Mouse (Mus musculus): ENCODE data around the gene Cilp2. TPM values are rescaled to one million over a fixed set of nuclear protein-coding genes. Genes with fewer than 3 reads are reported as not detected.

Gene Cilp2
- polyA plus RNA-seq, 1 experiment from 2014 or later: 3.5 TPM

DNA sequence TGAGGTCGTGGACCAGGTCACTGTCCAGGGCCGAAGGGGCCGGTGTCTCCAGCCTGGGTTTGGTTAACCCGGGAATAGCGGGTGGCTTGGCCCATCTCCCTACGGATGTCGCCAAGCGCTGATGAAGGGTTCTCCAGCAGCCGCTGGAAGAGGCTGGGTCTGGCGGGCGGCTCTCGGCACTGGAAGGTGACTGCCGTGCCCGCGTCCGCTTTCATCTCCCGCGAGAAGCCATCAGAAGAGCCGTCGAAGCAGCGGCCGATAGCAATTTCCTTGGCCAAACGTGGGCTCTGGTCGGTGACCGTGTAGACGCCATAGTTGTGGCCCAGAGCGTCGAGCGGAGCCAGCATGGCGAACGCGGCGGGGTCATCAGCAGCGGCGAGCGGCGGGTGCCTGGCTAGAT, 6.6 kb downstream of the Cilp2 start:
- H3K4me2 ChIP-seq: peak overlapping the region; percentile 54
- H3K27me3 ChIP-seq: peaks cover 95% of the 10 kb centered on the region
- ATAC-seq (ENCODE audit: low FRiP score): no peak
- WGBS: 11% methylated on average over 37 of the region's 37 CpGs
- no peaks in the 10 kb centered on the region for H3K36me3 ChIP-seq
- H3K4me1 ChIP-seq (replicated peaks): peaks cover 30% of the 10 kb centered on the region
- H3K4me3 ChIP-seq: peak overlapping the region; percentile 44
- no peak overlapping the region for H3K27ac ChIP-seq
- H3K9me3 ChIP-seq: no peaks in the 10 kb centered on the region
- peak overlapping the region; percentile 62; the same call in 1 of the 2 replicates for H3K9ac ChIP-seq

DNA sequence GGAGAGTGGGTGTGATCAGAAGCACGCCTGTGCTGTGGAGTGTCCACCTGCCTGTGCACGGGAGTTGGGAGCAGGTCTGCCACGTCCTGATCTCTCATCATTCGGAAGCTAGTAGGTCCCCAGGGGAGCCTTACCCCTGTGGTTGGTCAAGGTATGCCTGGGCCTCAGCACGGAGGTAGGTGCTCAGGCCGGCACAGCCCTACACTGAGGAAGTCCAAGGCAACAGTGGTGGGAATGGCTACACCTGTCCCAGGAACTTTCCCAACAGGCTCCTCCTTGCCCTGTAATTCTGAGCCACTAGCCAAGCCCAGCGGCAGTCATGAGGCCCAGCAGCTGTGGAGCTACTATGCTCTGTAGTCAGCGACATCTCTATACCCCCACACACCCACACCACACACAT, 7.8 kb downstream of the Cilp2 start:
- Histone ChIP-seq H3K9me3 (no peaks in the 10 kb centered on the region), H3K27me3 (peaks cover 83% of the 10 kb centered on the region), H3K36me3 (no peaks in the 10 kb centered on the region), H3K4me1 (replicated peaks) (peaks cover 30% of the 10 kb centered on the region), H3K4me2 (no peak overlapping the region), H3K27ac (no peak overlapping the region), H3K4me3 (peak overlapping the region; percentile 44; the same call in 1 of the 2 replicates), H3K9ac (no peak overlapping the region)
- ATAC-seq (ENCODE audit: low FRiP score): no peak
- WGBS: 66% methylated on average over 8 of the region's 8 CpGs

DNA sequence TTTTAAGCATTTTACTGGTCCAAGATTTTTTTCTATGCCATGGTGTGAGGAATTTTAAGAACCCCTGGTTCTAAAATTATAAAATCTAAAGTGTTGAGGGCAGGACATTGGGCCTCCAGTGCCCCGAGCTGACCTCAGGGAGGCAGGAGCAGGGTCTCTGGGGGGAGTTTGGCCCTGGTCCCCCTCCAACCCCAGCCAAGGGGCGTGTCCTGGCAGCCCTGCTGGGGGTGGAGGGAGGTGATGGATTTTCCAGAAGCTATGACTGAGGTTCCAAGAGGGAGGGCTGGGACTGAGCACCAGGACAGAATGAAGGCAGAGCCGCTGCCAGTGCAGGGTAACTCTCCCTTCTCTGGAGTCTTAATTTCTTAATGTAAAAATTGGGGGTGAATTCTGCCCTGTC, 9.5 kb downstream of the Cilp2 start:
- Histone ChIP-seq H3K27me3 (peaks cover 66% of the 10 kb centered on the region), H3K27ac (no peak overlapping the region), H3K4me2 (no peak overlapping the region), H3K9ac (no peak overlapping the region), H3K4me3 (no peak overlapping the region), H3K9me3 (no peaks in the 10 kb centered on the region), H3K4me1 (replicated peaks) (peaks cover 30% of the 10 kb centered on the region), H3K36me3 (peaks cover 2% of the 10 kb centered on the region; the same call in 1 of the 2 replicates)
- 72% methylated on average over 3 of the region's 3 CpGs for WGBS
- ATAC-seq (ENCODE audit: low FRiP score): no peak

DNA sequence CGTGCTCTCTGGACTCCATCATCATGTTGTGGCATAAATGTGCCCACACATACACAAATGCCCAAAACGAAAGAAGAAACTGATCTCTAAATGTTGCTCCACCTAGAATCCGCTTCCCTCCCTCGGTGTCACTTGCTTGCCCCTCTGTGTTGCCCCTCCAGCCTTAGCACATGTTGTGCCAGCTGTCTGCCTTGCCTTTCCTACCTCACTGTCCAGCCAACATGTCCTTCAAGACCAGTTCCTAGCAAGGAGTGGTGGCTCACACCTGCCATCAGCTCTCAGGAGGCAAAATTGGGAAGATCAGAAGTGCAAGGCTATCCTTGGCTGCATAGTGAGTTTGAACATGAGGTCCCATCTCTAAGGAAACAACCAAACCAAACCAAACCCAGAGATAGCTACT, 10.1 kb downstream of the Cilp2 start:
- no peak overlapping the region for H3K4me3 ChIP-seq
- WGBS: 83% methylated on average over 4 of the region's 4 CpGs
- ATAC-seq (ENCODE audit: low FRiP score): no peak

DNA sequence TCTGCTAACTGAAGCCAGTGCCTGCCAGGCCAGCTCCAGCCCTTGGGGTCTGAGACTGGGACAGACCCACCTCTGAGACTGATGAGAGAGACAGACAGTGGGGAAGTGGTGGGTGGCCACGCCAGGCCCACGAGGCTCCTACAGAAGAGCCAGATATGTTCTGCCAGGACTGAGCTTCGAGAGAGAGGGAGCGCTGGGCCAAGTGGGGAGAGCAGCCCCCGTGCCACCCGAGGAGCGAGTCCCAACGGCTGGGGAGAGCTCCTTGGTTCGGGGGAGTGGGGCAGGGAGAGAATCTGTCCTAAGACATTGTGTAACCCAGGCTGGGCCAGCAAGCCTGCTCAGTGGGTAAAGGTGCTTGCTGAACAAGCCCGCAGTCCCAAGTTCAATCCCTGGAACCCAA, 10.5 kb downstream of the Cilp2 start:
- Histone ChIP-seq H3K4me2 (no peak overlapping the region), H3K36me3 (peaks cover 9% of the 10 kb centered on the region), H3K4me1 (replicated peaks) (peaks cover 19% of the 10 kb centered on the region), H3K27me3 (peaks cover 56% of the 10 kb centered on the region), H3K9ac (no peak overlapping the region), H3K9me3 (no peaks in the 10 kb centered on the region), H3K27ac (no peak overlapping the region), H3K4me3 (no peak overlapping the region)
- no peak for ATAC-seq (ENCODE audit: low FRiP score)
- WGBS: 78% methylated on average over 10 of the region's 10 CpGs

More for the DNA sequence above, 10.1 kb downstream of the Cilp2 start:
- no peaks in the 10 kb centered on the region for H3K9me3 ChIP-seq
- H3K27ac ChIP-seq: no peak overlapping the region
- peaks cover 60% of the 10 kb centered on the region for H3K27me3 ChIP-seq
- H3K4me2 ChIP-seq: no peak overlapping the region
- peaks cover 8% of the 10 kb centered on the region for H3K36me3 ChIP-seq
- peaks cover 24% of the 10 kb centered on the region for H3K4me1 ChIP-seq (replicated peaks)
- H3K9ac ChIP-seq: no peak overlapping the region

DNA sequence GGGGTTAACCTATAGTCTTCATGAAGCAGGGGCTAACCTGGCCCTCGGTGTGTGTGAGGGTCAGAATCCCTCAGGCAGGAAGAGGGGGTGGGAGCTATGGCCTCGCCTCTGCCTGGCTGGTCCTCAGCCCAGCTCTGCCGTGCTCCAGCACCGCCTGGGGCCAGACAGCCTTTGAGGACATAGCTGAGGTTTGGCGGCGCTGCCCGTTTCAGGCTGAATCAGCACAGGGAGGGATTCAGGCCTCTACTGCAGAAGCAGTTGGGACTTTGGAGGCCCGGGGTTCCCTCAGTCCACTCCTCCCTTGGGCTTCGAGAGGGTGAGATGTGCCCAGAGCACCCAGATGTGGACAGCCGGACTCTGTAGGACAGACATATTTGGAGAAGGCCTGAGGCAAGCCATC, 11.4 kb downstream of the Cilp2 start:
- Histone ChIP-seq H3K4me1 (replicated peaks) (peaks cover 11% of the 10 kb centered on the region), H3K4me2 (no peak overlapping the region), H3K9me3 (no peaks in the 10 kb centered on the region), H3K36me3 (peaks cover 18% of the 10 kb centered on the region), H3K27ac (no peak overlapping the region), H3K9ac (no peak overlapping the region), H3K4me3 (no peak overlapping the region), H3K27me3 (peaks cover 47% of the 10 kb centered on the region)
- 50% methylated on average over 10 of the region's 10 CpGs for WGBS
- ATAC-seq (ENCODE audit: low FRiP score): no peak

DNA sequence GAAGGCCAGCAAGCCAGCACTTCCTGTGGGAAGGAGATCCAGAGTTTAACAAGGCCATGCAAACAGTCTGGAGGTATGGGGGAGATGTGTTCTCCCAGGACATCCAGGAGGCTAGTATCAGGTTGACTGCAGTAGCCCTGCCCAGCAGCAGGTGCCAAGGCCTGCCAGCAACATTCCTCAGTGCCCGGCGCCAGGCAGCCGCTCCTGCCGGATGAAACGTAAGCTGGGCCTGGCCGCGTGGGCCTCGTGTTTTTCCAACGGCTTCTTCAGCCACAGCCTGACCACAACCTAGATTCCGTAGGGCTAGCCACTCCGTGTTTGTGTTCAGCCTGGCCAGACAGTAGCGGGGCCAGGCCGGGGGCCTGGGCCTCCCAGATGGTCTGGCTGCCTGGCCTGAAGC, 12.8 kb downstream of the Cilp2 start:
- no peak overlapping the region for H3K4me2 ChIP-seq
- no peaks in the 10 kb centered on the region for H3K9me3 ChIP-seq
- WGBS: 88% methylated on average over 13 of the region's 13 CpGs
- H3K27me3 ChIP-seq: peaks cover 33% of the 10 kb centered on the region
- H3K27ac ChIP-seq: no peak overlapping the region
- peaks cover 32% of the 10 kb centered on the region for H3K36me3 ChIP-seq
- no peak overlapping the region for H3K9ac ChIP-seq
- no peak for ATAC-seq (ENCODE audit: low FRiP score)
- 0 out of 2 replicates have a peak, but pooled peaks cover 2% of the 10 kb centered on the region for H3K4me1 ChIP-seq (replicated peaks)
- no peak overlapping the region for H3K4me3 ChIP-seq

DNA sequence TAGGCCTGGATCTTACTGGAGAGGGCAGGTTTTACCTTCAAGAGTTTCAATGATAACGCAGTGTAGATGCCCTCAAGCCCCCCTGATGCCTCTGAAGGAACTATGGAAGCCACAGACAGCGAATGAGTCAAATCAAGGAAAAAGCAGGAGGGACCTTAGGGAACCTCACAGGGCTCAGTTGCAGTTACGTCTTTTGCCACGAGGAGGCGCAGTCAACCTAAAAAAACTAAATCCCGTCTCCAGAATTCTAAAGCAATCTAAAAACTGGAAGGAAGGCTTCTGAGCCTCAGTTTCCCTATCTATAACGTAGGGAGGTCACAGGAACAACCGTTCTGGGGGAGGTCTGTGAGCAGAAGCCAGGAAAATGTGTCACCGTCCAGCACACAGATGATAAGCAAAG, 13.3 kb downstream of the Cilp2 start:
- no peak overlapping the region for H3K4me2 ChIP-seq
- no peak overlapping the region for H3K27ac ChIP-seq
- 0 out of 2 replicates have a peak, but pooled peaks cover 2% of the 10 kb centered on the region for H3K4me1 ChIP-seq (replicated peaks)
- peaks cover 28% of the 10 kb centered on the region for H3K27me3 ChIP-seq
- H3K9me3 ChIP-seq: no peaks in the 10 kb centered on the region
- H3K9ac ChIP-seq: no peak overlapping the region
- ATAC-seq (ENCODE audit: low FRiP score): no peak
- WGBS: 15% methylated on average over 9 of the region's 9 CpGs
- peaks cover 32% of the 10 kb centered on the region for H3K36me3 ChIP-seq
- H3K4me3 ChIP-seq: no peak overlapping the region

DNA sequence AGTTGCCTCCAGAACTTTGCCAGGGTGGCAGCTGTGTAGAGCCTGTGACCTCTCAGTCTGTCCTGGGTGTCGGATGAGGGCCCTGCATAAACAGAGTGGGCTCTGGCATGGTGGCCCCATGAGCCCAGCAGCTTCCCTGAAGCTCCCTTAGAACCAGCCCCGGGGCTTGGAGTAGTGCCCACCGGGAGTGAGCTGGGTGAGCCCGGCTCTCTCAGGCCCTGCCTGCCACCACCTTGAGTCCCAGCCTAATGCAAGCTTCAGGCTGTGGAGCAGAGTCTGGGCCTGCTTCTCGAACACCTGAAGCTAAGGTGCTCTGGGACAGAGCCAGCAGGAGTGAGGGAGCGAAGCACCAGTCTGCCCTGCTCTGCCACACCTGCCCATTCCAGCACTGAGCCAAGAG, 16.6 kb downstream of the Cilp2 start:
- no peak overlapping the region for H3K27ac ChIP-seq
- no peaks in the 10 kb centered on the region for H3K9me3 ChIP-seq
- H3K36me3 ChIP-seq: peaks cover 37% of the 10 kb centered on the region
- H3K27me3 ChIP-seq: 0 out of 2 replicates have a peak, but pooled peaks cover under 1% of the 10 kb centered on the region
- 97% methylated on average over 6 of the region's 6 CpGs for WGBS
- no peak overlapping the region for H3K4me2 ChIP-seq
- H3K9ac ChIP-seq: no peak overlapping the region
- no peaks in the 10 kb centered on the region for H3K4me1 ChIP-seq (replicated peaks)
- ATAC-seq (ENCODE audit: low FRiP score): no peak
- H3K4me3 ChIP-seq: no peak overlapping the region

DNA sequence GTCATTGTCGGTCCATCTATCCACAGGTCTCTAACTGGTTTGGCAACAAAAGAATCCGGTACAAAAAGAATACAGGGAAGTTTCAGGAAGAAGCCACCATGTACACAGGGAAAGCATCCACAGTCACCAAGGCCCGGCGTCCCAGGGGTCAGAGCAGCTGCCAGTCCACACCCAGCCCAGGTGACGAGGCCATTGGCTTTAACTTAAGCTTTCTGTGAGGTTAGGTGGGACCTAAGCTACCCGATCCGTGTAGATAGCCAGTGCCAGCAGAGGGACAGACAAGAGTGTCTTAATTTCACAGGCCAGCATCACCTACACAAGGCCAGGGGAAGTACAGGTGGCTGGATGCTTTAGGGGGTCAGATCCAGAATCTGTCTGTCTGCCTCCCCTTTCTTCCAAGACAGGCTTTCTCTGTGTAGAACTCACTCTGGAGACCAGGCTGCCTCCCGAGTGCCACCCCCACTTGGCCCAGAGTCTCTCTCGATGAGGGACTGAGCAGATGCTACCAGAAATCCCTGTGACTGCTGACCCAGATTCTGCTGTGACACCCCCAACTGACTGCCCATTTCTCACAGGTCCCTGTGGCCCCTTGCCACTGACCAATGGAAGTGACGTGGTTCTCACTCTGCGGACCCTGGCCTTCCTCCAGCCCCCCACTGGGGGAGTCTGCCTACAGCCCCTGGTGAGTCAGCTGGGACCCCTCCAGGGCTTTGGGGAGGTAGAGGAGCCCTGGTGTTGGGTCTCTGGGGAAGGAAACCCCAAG, 17.3 kb downstream of the Cilp2 start:
- H3K4me3 ChIP-seq: no peak overlapping the region
- no peak overlapping the region for H3K9ac ChIP-seq
- WGBS: 91% methylated on average over 11 of the region's 11 CpGs
- H3K27ac ChIP-seq: no peak overlapping the region
- peaks cover 39% of the 10 kb centered on the region for H3K36me3 ChIP-seq
- H3K27me3 ChIP-seq: no peaks in the 10 kb centered on the region
- no peaks in the 10 kb centered on the region for H3K9me3 ChIP-seq
- ATAC-seq (ENCODE audit: low FRiP score): no peak
- H3K4me2 ChIP-seq: no peak overlapping the region
- no peaks in the 10 kb centered on the region for H3K4me1 ChIP-seq (replicated peaks)

DNA sequence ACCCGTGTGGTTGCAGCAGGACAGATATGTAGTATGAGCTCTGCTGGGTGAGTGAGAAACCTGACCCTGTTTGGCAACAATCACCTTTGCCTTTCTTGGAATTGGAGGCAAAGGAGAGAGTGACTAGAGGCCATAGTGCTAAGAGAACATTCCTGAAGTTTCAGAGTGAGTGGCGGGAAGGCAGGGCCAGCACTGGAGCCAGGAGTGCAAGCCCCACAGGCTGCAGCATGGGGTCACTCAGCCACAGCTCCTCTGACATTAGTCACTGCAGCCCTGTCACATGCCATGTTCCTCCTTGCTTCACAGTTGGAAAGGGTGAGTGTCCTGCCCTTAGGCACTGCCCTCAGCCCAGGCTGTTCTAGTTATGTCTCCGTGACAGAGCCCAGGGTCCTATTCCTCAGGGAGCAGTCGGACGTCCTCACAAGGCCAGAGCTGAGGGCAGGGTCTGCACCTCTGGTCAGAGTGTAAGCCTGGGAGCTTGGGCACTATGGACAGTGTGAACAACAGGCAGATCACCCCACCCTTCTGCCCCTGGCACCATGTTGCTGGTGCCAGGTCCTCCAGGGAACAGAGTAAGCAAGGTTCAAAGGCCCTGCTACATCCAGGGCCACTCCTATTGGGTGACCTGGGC, 19.7 kb downstream of the Cilp2 start:
- no peak overlapping the region for H3K4me3 ChIP-seq
- WGBS: 80% methylated on average over 5 of the region's 5 CpGs
- H3K36me3 ChIP-seq: peaks cover 55% of the 10 kb centered on the region
- no peaks in the 10 kb centered on the region for H3K4me1 ChIP-seq (replicated peaks)
- ATAC-seq (ENCODE audit: low FRiP score): no peak
- no peak overlapping the region for H3K27ac ChIP-seq
- no peaks in the 10 kb centered on the region for H3K9me3 ChIP-seq
- H3K4me2 ChIP-seq: no peak overlapping the region
- no peaks in the 10 kb centered on the region for H3K27me3 ChIP-seq
- H3K9ac ChIP-seq: no peak overlapping the region

DNA sequence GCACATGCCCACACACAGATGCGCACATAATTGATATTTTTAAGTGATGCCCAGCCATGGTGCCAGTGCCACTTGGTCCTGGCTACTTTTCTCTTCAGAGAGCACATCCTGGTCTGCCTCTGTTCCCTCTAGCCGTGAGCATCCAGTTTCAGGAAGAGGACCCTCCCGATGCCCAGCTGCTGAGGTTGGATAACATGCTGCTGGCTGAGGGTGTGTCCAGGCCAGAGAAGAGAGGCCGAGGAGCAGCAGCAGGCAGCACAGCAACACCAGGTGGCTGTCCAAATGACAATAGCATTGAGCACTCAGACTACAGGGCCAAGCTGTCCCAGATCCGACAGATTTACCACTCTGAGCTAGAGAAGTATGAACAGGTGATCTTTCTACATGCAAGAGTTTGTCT, 23.3 kb downstream of the Cilp2 start:
- no peak overlapping the region; the same call in 1 of the 2 replicates for H3K9ac ChIP-seq
- no peak overlapping the region for H3K4me3 ChIP-seq
- no peak for ATAC-seq (ENCODE audit: low FRiP score)
- H3K27ac ChIP-seq: no peak overlapping the region
- H3K36me3 ChIP-seq: peaks cover 51% of the 10 kb centered on the region
- H3K4me1 ChIP-seq (replicated peaks): no peaks in the 10 kb centered on the region
- 74% methylated on average over 5 of the region's 5 CpGs for WGBS
- no peaks in the 10 kb centered on the region for H3K27me3 ChIP-seq
- H3K9me3 ChIP-seq: no peaks in the 10 kb centered on the region
- no peak overlapping the region for H3K4me2 ChIP-seq

Measured in hindbrain, embryonic 13.5 days (tissue).